Mouse (Mus musculus) cerebellum, adult 9-11 months (tissue): Measurements from ENCODE around the gene Cfb.
"Not testable (repeated sequence)": the region's sequence is repeated elsewhere in the genome, so short reads cannot be mapped to it uniquely, and the experiment has no call there.

Source experiments
- DNase-seq: peaks from one replicate; pipeline ENCODE4 v3.0.0; 2022

The Cfb gene

DNA sequence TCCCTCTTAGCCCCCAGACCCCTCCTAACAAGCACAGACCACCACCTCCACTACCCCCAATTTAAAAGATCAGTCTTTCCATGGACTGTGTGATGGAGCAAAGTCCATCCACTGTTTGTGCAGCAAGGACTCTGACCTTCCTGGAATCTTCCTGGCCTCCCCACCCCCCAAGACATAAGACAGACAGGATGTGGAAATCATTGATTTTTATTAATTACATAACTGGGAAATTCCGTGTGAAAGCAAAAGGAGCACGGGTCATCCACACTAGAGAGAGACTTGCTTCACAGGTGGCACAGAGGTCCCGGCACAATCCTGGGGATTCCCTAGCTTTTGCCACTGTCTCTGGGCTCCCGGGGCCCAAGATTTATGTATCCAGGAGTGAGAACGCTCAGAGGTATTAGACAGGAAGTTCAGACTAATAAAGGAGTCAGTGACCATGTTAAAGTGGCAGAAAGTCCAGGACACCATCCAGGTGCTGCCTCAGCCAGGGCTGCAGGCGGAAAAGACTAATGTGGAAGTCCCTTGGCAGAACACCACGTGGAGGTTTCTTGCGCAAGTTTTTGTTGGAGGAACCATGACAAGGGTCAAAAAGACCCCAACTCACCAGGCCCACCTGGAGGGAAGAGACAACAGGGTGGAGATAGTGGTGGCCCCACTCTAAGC, at the start of gene Cfb:
Gene Cfb, minus strand, starts transcription at position 103 of the 666 bp plus-strand sequence.
- DNase-seq: no peak

DNA sequence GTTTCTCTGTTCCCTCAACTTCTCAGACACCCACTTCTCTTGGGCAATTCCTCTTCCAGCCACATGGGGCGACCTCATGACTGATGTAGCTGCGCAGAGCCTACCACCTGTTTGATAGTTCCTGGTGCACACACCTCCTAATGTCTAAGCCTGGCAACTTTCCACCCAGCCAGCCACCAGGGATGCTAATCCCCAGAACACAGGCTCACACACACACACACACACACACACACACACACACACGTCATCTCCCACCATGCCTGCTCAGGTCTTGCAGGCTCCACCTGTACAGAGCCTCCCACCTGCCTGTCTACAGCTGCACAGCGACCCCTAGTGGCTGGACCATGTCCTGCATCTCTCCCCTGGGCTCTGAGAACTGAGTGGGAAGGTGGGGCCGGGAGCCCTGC, 49.6 kb upstream of the Cfb start:
- peak; percentile 69 for DNase-seq

DNA sequence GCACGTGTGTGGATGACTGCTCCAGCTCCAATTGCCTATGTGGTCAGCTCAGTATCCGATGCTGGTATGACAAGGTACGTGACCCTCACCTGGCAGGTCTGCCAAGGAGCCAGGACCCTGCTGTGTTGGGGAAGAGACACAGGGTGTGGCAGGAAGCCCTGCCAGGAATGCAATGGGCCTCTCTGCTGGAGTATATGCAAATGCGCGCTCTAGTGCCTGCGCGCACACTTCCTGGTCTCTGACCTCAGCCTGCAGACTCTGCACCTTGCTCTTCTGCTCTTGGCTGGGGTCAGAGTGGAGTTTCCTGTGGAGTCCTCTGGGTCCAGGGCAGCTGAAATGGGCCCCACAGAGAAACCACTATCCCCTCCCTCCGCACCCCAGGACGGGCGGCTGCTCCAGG, 48.7 kb upstream of the Cfb start:
- DNase-seq: no peak

DNA sequence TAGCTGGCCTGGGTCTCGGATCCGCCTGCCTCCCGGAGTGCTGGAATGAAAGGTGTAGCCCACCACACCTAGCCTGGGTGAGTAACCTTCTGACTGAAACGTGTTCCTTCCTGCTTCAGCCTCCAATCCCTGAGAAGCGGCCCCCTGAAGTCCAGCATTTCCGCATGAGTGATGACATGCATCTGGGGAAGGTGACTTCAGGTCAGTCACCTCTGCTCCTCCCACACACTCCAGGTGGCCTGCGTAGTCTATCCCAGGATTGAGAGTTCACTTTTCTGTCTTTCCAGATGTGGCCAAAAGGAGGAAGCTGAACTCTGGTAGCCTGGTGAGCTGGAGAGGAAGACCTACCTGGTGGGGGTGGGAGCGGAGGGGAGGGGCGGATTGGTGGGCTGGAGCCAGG, 40.6 kb upstream of the Cfb start:
- no peak for DNase-seq

- not testable (repeated sequence) for DNase-seq
Measured at GRCm38 (mm10) chr17:34901948-34902347, 39.6 kb upstream of the Cfb start.

- not testable (repeated sequence) for DNase-seq
Measured at GRCm38 (mm10) chr17:34900826-34901225, 38.5 kb upstream of the Cfb start.

GRCm38 (mm10) chr17:34899890-34900243, 37.5 kb upstream of the Cfb start:
- no peak for DNase-seq

GRCm38 (mm10) chr17:34899053-34899889, 37.0 kb upstream of the Cfb start:
- peak; percentile 78 for DNase-seq

- no peak for DNase-seq
Measured at GRCm38 (mm10) chr17:34898706-34899052, 36.4 kb upstream of the Cfb start.

GRCm38 (mm10) chr17:34898160-34898586, 35.9 kb upstream of the Cfb start, which contains the start of the genes C2 and Ehmt2:
TSS of gene C2 (minus strand) at chr17:34898265.
TSS of gene Ehmt2 (plus strand) at chr17:34898469.
- DNase-seq: peak; percentile 87

GRCm38 (mm10) chr17:34897373-34898159, 35.2 kb upstream of the Cfb start:
- DNase-seq: peak; percentile 73

- DNase-seq: peak; percentile 63
Measured at GRCm38 (mm10) chr17:34896366-34896765, 34.0 kb upstream of the Cfb start.

- peak; percentile 67 for DNase-seq
Measured at GRCm38 (mm10) chr17:34895724-34896123, 33.4 kb upstream of the Cfb start.

DNA sequence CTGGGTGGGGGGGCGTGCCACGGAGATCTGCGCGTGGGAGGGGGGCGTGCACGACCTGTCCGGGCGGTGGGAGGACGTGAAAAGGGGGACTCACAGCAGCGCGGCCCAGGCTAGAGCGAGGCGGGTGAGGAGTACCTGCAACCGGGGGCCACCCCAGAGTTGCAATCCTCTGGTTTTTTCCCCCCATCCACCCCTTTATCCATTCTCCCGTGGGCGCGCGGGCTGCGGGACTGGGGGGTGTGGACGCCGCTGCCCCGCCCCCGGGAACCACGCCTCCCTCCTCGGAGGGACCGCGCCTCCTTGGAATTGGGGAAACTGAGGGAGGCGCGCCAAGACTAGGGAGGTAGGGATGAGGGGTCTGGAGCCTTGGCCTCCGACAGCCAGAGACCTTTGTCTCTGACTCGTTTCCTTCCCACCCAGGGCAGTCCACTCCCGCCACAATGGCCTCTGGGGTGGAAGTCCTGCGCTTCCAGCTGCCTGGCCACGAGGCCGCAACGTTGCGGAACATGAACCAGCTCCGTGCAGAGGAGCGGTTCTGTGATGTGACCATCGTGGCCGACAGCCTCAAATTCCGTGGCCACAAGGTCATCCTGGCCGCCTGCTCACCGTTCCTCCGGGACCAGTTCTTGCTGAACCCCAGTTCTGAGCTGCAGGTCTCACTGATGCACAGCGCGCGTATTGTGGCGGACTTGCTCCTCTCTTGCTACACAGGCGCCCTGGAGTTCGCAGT, 32.6 kb upstream of the Cfb start:
- DNase-seq: peak; percentile 82

GRCm38 (mm10) chr17:34894074-34894597, 31.8 kb upstream of the Cfb start:
- peak; percentile 94 for DNase-seq

- peak; percentile 61 for DNase-seq
Measured at GRCm38 (mm10) chr17:34893072-34893824, 30.9 kb upstream of the Cfb start.

GRCm38 (mm10) chr17:34891377-34891776, 29.1 kb upstream of the Cfb start:
- DNase-seq: no peak

DNA sequence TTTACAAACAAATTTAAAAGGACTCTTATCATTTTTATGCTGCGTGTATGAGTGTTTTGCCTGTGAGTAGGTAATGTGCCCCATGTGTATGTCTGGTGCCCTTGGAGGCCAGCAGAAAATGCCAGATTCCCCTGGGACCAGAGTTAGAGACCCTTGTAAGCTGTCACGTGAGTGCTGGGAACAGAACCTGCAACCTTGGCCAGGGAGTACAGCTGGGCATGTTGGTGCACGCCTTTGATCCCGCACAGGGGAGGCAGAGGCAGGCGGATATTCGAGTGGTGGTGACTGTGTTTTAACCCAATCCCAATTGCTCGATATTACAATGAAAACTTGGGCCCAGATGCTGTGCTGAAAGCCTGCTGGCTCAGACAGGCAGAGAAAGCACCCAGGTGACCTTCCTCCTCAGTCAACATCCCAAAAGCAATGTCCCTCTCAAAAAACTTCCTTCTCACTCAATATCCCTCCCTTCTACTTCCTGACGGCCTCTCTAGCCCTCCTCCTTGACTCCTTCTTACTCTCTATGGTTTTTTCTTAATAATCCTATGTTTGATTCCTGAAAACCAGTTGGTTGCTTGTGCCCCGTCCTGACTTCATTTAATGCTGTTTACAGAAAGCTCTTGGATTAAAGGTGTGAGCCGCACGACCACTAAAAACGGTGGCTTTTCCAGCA, 27.9 kb upstream of the Cfb start:
- no peak for DNase-seq

GRCm38 (mm10) chr17:34887942-34888341, 25.6 kb upstream of the Cfb start:
- no peak for DNase-seq

DNA sequence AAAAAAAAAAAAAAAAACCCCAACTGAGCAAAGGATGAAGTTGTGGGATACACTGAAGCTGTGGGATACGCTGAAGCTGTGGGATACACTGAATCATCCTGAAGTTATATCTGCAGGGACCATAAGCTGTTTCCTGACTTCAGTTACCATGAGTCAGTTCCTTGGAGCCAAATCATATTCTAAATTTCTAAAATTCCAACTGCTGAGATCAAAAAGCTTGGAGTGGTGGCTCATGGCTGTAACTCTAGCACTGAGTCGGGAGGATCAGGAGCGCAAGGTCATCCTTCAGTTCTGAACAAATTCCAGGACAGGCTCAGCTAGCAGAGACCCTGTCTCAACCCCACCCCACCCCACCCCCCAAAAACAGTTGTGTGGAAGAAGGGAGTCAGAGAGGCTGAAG, 23.3 kb upstream of the Cfb start:
- no peak for DNase-seq

DNA sequence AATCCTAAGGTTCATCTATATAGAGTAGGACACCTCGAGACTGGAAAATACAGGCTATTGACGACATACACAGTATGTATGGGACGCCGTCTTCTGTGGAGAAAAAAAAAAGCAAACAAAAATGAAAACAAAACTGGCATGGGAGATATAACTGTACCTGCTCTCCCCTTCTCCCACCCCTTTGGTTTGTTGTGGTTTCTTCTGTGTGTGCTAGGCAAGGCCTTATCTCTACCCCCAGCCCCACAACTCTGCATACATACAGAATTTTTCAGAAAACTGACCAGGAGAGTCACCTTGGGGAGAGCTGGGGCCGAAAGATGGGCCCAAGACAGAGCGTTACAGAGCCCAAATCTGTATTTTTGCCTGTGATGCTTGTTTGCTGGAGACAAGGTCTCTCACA, 22.4 kb upstream of the Cfb start:
- no peak for DNase-seq
